Mouse (Mus musculus): ENCODE results near the gene Rtbdn.

GRCm38 (mm10) chr8:84918646-84919045 is 28.1 kb upstream of the Rtbdn start:
- TF ChIP-seq POLR2A (IDR thresholded peaks at IDR 0.05; ENCODE audit: borderline replicate concordance, insufficient read depth, low read length) (no peak), CTCF (IDR thresholded peaks at IDR 0.05; ENCODE audit: borderline replicate concordance, insufficient read depth, low read depth, low read length) (no peak)
